Mouse (Mus musculus) spleen, adult 2 months (tissue): ENCODE data around the gene Sema5a.

Experiments
- CTCF ChIP-seq: fragments of 200-500 bp; IDR thresholded peaks from 2 replicates; pipeline ENCODE4 v1.5.1; 2011; ENCODE audit warnings: mild to moderate bottlenecking, inconsistent platforms; ENCODE audit not compliant: insufficient read depth, insufficient read length, insufficient replicate concordance; ENCODE audit errors: extremely low read depth
- POLR2A ChIP-seq: fragments of 200-500 bp; IDR thresholded peaks from 2 replicates; pipeline ENCODE4 v1.6.1; 2011; ENCODE audit warnings: low read depth, low read length, inconsistent platforms

GRCm38 (mm10) chr15:32233451-32233850, 11.2 kb upstream of the Sema5a start:
- no peak for TF ChIP-seq CTCF
- no peak for TF ChIP-seq POLR2A
